9 mouse cellular contexts compared by ENCODE assay signal in genomic region chr11:102229331-102229953, GRCm38 (mm10). TPM values are rescaled to one million over a fixed set of nuclear protein-coding genes. Genes with fewer than 3 reads are reported as not detected.
DNase-seq lines count a peak whose midpoint lies in the region; ATAC-seq and TF ChIP-seq lines count a peak whose summit lies in the region.
"Had no signal": no experiment of that assay in that cellular context is flagged by ENCODE, and none has a peak within 500 bp of the region (broad histone marks: within the 10 kb centered on the region; RNA-seq: fewer than 3 reads in every experiment).

No protein-coding gene starts in this region.

- H3K9me3 ChIP-seq in intestine, postnatal 0 days (ENCODE audit: control insufficient read depth): no peaks in the 10 kb centered on the region
- H3K9me3 ChIP-seq in midbrain, embryonic 14.5 days (ENCODE audit: control insufficient read depth, low read length): no peaks in the 10 kb centered on the region

- peaks cover 11% of the 10 kb centered on the region for H3K4me1 ChIP-seq in liver, adult 2 months (ENCODE audit: control insufficient read depth, insufficient read depth, low read length)
- H3K4me1 ChIP-seq in embryonic fibroblast, embryonic 13.5 days (ENCODE audit: control insufficient read depth, insufficient read depth, low read length): peaks cover 11% of the 10 kb centered on the region
- H3K4me1 ChIP-seq in intestine, postnatal 0 days (replicated peaks; ENCODE audit: control insufficient read depth, insufficient read depth, low read length): 0 out of 2 replicates have a peak, but pooled peaks cover 2% of the 10 kb centered on the region
- H3K4me1 ChIP-seq in midbrain, embryonic 14.5 days (ENCODE audit: control insufficient read depth, insufficient read depth, low read length): peaks cover 40% of the 10 kb centered on the region

- peak overlapping the region; percentile 70 for H3K27ac ChIP-seq in liver, adult 2 months (replicated peaks; ENCODE audit: insufficient read depth, low read depth, low read length)
- no peak overlapping the region for H3K27ac ChIP-seq in embryonic fibroblast, embryonic 13.5 days (ENCODE audit: insufficient read depth, low read length)
- H3K27ac ChIP-seq in intestine, postnatal 0 days (ENCODE audit: low read depth, low read length): peak overlapping the region; percentile 82
- H3K27ac ChIP-seq in midbrain, embryonic 14.5 days (replicated peaks; ENCODE audit: low read depth, low read length): peak overlapping the region; percentile 97

- H3K36me3 ChIP-seq in liver, adult 2 months (ENCODE audit: control insufficient read depth, insufficient read depth, low read length): no peaks in the 10 kb centered on the region
- 0 out of 2 replicates have a peak, but pooled peaks cover 4% of the 10 kb centered on the region for H3K36me3 ChIP-seq in intestine, postnatal 0 days (ENCODE audit: control insufficient read depth, insufficient read depth)
- 0 out of 2 replicates have a peak, but pooled peaks cover under 1% of the 10 kb centered on the region for H3K36me3 ChIP-seq in midbrain, embryonic 14.5 days (ENCODE audit: control insufficient read depth, insufficient read depth, low read length)

- peak overlapping the region; percentile 95 for H3K9ac ChIP-seq in liver, adult 2 months (ENCODE audit: low read depth, low read length)
- H3K9ac ChIP-seq in intestine, postnatal 0 days (ENCODE audit: low read depth, low read length): peak overlapping the region; percentile 89
- H3K9ac ChIP-seq in midbrain, embryonic 14.5 days (replicated peaks; ENCODE audit: low read length): peak overlapping the region; percentile 92

- WGBS in liver, adult 2 months: 2% methylated on average over 44 of the region's 47 CpGs
- WGBS in intestine, postnatal 0 days: under 1% methylated on average over 38 of the region's 47 CpGs
- 1% methylated on average over 42 of the region's 47 CpGs for WGBS in midbrain, embryonic 14.5 days

- peak; percentile 52 for ATAC-seq in intestine, postnatal 0 days
- ATAC-seq in midbrain, embryonic 14.5 days (ENCODE audit: low FRiP score, low TSS enrichment): peak; percentile 44

- no peak for DNase-seq in liver, adult 2 months (ENCODE audit: extremely low read depth, low read depth, low spot score)
- DNase-seq in liver (no peak), MN1 (ENCODE audit: low spot score) (peak; percentile 58), adipocyte (ENCODE audit: low spot score) (no peak)
- peak; percentile 68 for DNase-seq in midbrain, embryonic 14.5 days
- DNase-seq in testis, postnatal 10 days (ENCODE audit: low spot score): no peak

- peaks cover 42% of the 10 kb centered on the region for H3K79me2 ChIP-seq in liver, adult 2 months (ENCODE audit: control insufficient read depth, insufficient read depth, low read length)

- H3K4me3 ChIP-seq in liver, adult 2 months (ENCODE audit: insufficient read depth, low read depth, low read length): peak overlapping the region; percentile 73
- peak overlapping the region; percentile 70 for H3K4me3 ChIP-seq in embryonic fibroblast, embryonic 13.5 days (ENCODE audit: insufficient read depth, low read length)
- H3K4me3 ChIP-seq in intestine, postnatal 0 days (ENCODE audit: low read depth, low read length): peak overlapping the region; percentile 93
- H3K4me3 ChIP-seq in midbrain, embryonic 14.5 days (replicated peaks; ENCODE audit: low read depth, low read length): peak overlapping the region; percentile 87

- TF ChIP-seq CTCF in liver, adult 2 months (IDR thresholded peaks at IDR 0.05; ENCODE audit: low read depth, low read length): no peak
- no peak for TF ChIP-seq CTCF in embryonic fibroblast, embryonic 13.5 days (IDR thresholded peaks at IDR 0.05; ENCODE audit: borderline replicate concordance, insufficient read depth, low read length)
- TF ChIP-seq CTCF in intestine, postnatal 0 days (IDR thresholded peaks at IDR 0.05; ENCODE audit: low read depth): peak; percentile 24; the same call in 1 of the 2 replicates

- no peaks in the 10 kb centered on the region for H3K27me3 ChIP-seq in liver, adult 2 months (ENCODE audit: control insufficient read depth, insufficient read depth, low read length)
- H3K27me3 ChIP-seq in intestine, postnatal 0 days (replicated peaks; ENCODE audit: control insufficient read depth, insufficient read depth, low read length): no peaks in the 10 kb centered on the region
- H3K27me3 ChIP-seq in midbrain, embryonic 14.5 days (ENCODE audit: control insufficient read depth, insufficient read depth, low read length): no peaks in the 10 kb centered on the region

- peak overlapping the region; percentile 90 for H3K4me2 ChIP-seq in intestine, postnatal 0 days (replicated peaks; ENCODE audit: low read depth)
- H3K4me2 ChIP-seq in midbrain, embryonic 14.5 days (ENCODE audit: low read length): peak overlapping the region; percentile 69

- TF ChIP-seq POLR2A in liver, adult 2 months (IDR thresholded peaks at IDR 0.05; ENCODE audit: extremely low read depth, insufficient read depth, low read length): no peak
- no peak for TF ChIP-seq POLR2A in embryonic fibroblast, embryonic 13.5 days (IDR thresholded peaks at IDR 0.05; ENCODE audit: low read depth, low read length)

RNA-seq across cellular contexts. Expression of gene Hdac5, which starts 0.5 kb away (rescaled TPM):
- total RNA-seq in liver, adult 2 months (2014; rRNA removed): 15.9 and 25.0 TPM in 2 replicates
- 38.2 and 60.5 TPM in 2 replicates for polyA plus RNA-seq in liver, adult 2 months (2012; rRNA removed)
- 47.8 and 54.9 TPM in 2 replicates for polyA plus RNA-seq in embryonic fibroblast, embryonic 13.5 days (2011; ENCODE audit: insufficient read length, low read depth, missing spikeins)
- 30.1 and 30.4 TPM in 2 replicates for polyA plus RNA-seq in intestine, postnatal 0 days (2015; fragmentation: Nextera tagmentation; extraction: Ambion mirVana)
- 54.4 and 56.6 TPM in 2 replicates for polyA plus RNA-seq in midbrain, embryonic 14.5 days (2014; fragmentation: Nextera tagmentation; extraction: Ambion mirVana)

RNA-seq across cellular contexts. Expression of gene BC030867, which starts 19.2 kb away (rescaled TPM):
- total RNA-seq in liver, adult 2 months (2014; rRNA removed): 0.27 TPM in 1 of 2 replicates, not detected in the other
- polyA plus RNA-seq in liver, adult 2 months (2012; rRNA removed): 0.20 and 0.38 TPM in 2 replicates
- 6.5 and 10.2 TPM in 2 replicates for polyA plus RNA-seq in embryonic fibroblast, embryonic 13.5 days (2011; ENCODE audit: insufficient read length, low read depth, missing spikeins)
- polyA plus RNA-seq in intestine, postnatal 0 days (2015; fragmentation: Nextera tagmentation; extraction: Ambion mirVana): 2.7 and 3.4 TPM in 2 replicates
- 2.6 and 3.0 TPM in 2 replicates for polyA plus RNA-seq in midbrain, embryonic 14.5 days (2014; fragmentation: Nextera tagmentation; extraction: Ambion mirVana)
- total RNA-seq: gastrocnemius, adult 8-10 months had no signal

RNA-seq across cellular contexts. Expression of gene Asb16, which starts 39.1 kb away (rescaled TPM):
- total RNA-seq in liver, adult 2 months (2014; rRNA removed): 0.09 TPM in 1 of 2 replicates, not detected in the other
- 0.16 and 0.20 TPM in 2 replicates for polyA plus RNA-seq in liver, adult 2 months (2012; rRNA removed)
- 0.37 and 0.45 TPM in 2 replicates for polyA plus RNA-seq in embryonic fibroblast, embryonic 13.5 days (2011; ENCODE audit: insufficient read length, low read depth, missing spikeins)
- polyA plus RNA-seq in intestine, postnatal 0 days (2015; fragmentation: Nextera tagmentation; extraction: Ambion mirVana): 0.05 and 0.09 TPM in 2 replicates
- polyA plus RNA-seq in midbrain, embryonic 14.5 days (2014; fragmentation: Nextera tagmentation; extraction: Ambion mirVana): 0.12 TPM in 1 of 2 replicates, not detected in the other

RNA-seq across cellular contexts. Expression of gene G6pc3, which starts 40.0 kb away (rescaled TPM):
- 2.8 and 3.6 TPM in 2 replicates for total RNA-seq in liver, adult 2 months (2014; rRNA removed)
- polyA plus RNA-seq in liver, adult 2 months (2012; rRNA removed): 17.1 and 25.9 TPM in 2 replicates
- 37.9 and 40.0 TPM in 2 replicates for polyA plus RNA-seq in embryonic fibroblast, embryonic 13.5 days (2011; ENCODE audit: insufficient read length, low read depth, missing spikeins)
- 20.4 and 21.1 TPM in 2 replicates for polyA plus RNA-seq in intestine, postnatal 0 days (2015; fragmentation: Nextera tagmentation; extraction: Ambion mirVana)
- polyA plus RNA-seq in midbrain, embryonic 14.5 days (2014; fragmentation: Nextera tagmentation; extraction: Ambion mirVana): 31.6 and 43.7 TPM in 2 replicates

RNA-seq across cellular contexts. Expression of gene Lsm12, which starts 44.3 kb away (rescaled TPM):
- 11.4 and 14.1 TPM in 2 replicates for total RNA-seq in liver, adult 2 months (2014; rRNA removed)
- polyA plus RNA-seq in liver, adult 2 months (2012; rRNA removed): 24.3 and 24.5 TPM in 2 replicates
- 113 and 124 TPM in 2 replicates for polyA plus RNA-seq in embryonic fibroblast, embryonic 13.5 days (2011; ENCODE audit: insufficient read length, low read depth, missing spikeins)
- polyA plus RNA-seq in intestine, postnatal 0 days (2015; fragmentation: Nextera tagmentation; extraction: Ambion mirVana): 103 and 107 TPM in 2 replicates
- 76.0 and 80.9 TPM in 2 replicates for polyA plus RNA-seq in midbrain, embryonic 14.5 days (2014; fragmentation: Nextera tagmentation; extraction: Ambion mirVana)

Comparison
In these comparisons a context has a peak if more than half of its experiments do, and no peak if none do; other contexts are left out.
1. DNase-seq: peak in MN1 (single experiment) and midbrain, embryonic 14.5 days (single experiment); none in liver, adult 2 months (single experiment), liver (single experiment), adipocyte (single experiment) and testis, postnatal 10 days (single experiment).
2. Peak in every context shown above with its lines, with median percentiles within 50 percentile points of each other: H3K4me3 ChIP-seq and H3K9ac ChIP-seq.